Mouse (Mus musculus) R1 (cell line): ENCODE results near the gene Klc4.
A peak's percentile ranks its signal among the peaks of the same experiment; 100 is the strongest.

Experiments
- DNase-seq: peaks from one replicate; pipeline ENCODE4 v3.0.0-alpha.2; 2018; ENCODE audit warnings: low read depth, low spot score

The Klc4 gene

GRCm38 (mm10) chr17:46645561-46646321 lies at the start of gene Klc4, which contains the start of gene Mrpl2:
Gene Klc4 (minus strand): TSS chr17:46646022.
Gene Mrpl2 (plus strand): TSS chr17:46646229.
- DNase-seq: peak; percentile 99

- peak; percentile 63 for DNase-seq
These were observed 48.8 kb upstream of the Klc4 start for GRCm38 (mm10) chr17:46694517-46695063.

- DNase-seq: no peak
These were observed 45.6 kb upstream of the Klc4 start for GRCm38 (mm10) chr17:46691390-46691789.

- no peak for DNase-seq
These were observed 44.8 kb upstream of the Klc4 start for GRCm38 (mm10) chr17:46690665-46691064.

- no peak for DNase-seq
These were observed 40.1 kb upstream of the Klc4 start for GRCm38 (mm10) chr17:46685913-46686312.

- peak; percentile 92 for DNase-seq
These were observed 37.0 kb upstream of the Klc4 start for GRCm38 (mm10) chr17:46682654-46683389.

- DNase-seq: no peak
These were observed 35.8 kb upstream of the Klc4 start for GRCm38 (mm10) chr17:46681466-46682118.

- peak; percentile 100 for DNase-seq
These were observed 35.0 kb upstream of the Klc4 start, which contains the start of gene Klhdc3 for GRCm38 (mm10) chr17:46680760-46681373. Gene Klhdc3 (minus strand): TSS chr17:46680914.

GRCm38 (mm10) chr17:46679843-46680759 lies 34.3 kb upstream of the Klc4 start:
- DNase-seq: no peak

- no peak for DNase-seq
These were observed 33.1 kb upstream of the Klc4 start for GRCm38 (mm10) chr17:46678911-46679310.

GRCm38 (mm10) chr17:46678416-46678815 lies 32.6 kb upstream of the Klc4 start, which contains the start of gene Mea1:
Gene Mea1 (plus strand): TSS chr17:46678793.
- DNase-seq: no peak

GRCm38 (mm10) chr17:46674530-46675283 lies 28.9 kb upstream of the Klc4 start:
- DNase-seq: peak; percentile 89

- peak; percentile 98 for DNase-seq
These were observed 28.2 kb upstream of the Klc4 start, which contains the start of gene Rrp36 for GRCm38 (mm10) chr17:46673850-46674529. Gene Rrp36 (minus strand): TSS chr17:46674352.

- DNase-seq: no peak
These were observed 24.1 kb upstream of the Klc4 start for GRCm38 (mm10) chr17:46669911-46670310.

- DNase-seq: peak; percentile 65
These were observed 21.9 kb upstream of the Klc4 start for GRCm38 (mm10) chr17:46667712-46668111.

GRCm38 (mm10) chr17:46662730-46663129 lies 16.9 kb upstream of the Klc4 start:
- no peak for DNase-seq

GRCm38 (mm10) chr17:46661981-46662380 lies 16.2 kb upstream of the Klc4 start:
- DNase-seq: no peak

- DNase-seq: no peak
These were observed 15.5 kb upstream of the Klc4 start for GRCm38 (mm10) chr17:46661351-46661750.

GRCm38 (mm10) chr17:46656054-46656453 lies 10.2 kb upstream of the Klc4 start:
- no peak for DNase-seq
